Mouse (Mus musculus) heart, embryonic 10.5 days (tissue): ENCODE measurements around the gene Myo18b. TPM values are rescaled to one million over a fixed set of nuclear protein-coding genes. Genes with fewer than 3 reads are reported as not detected.

Experiments used
- DNase-seq: peaks from one replicate; pipeline ENCODE4 v3.0.0-alpha.2; 2017; ENCODE audit warnings: low spot score
- H3K27ac ChIP-seq: fragments of 300-500 bp; sonication (generic); 2 replicates; pipeline ENCODE4 v1.5.1; 2016; ENCODE audit warnings: mild to moderate bottlenecking
- H3K27me3 ChIP-seq: fragments of 300-500 bp; sonication (generic); 2 replicates; pipeline ENCODE4 v1.6.1; 2016; ENCODE audit warnings: mild to moderate bottlenecking; ENCODE audit not compliant: poor library complexity, insufficient read depth, severe bottlenecking
- H3K36me3 ChIP-seq: fragments of 300-500 bp; sonication (generic); 2 replicates; pipeline ENCODE4 v1.6.1; 2016; ENCODE audit warnings: mild to moderate bottlenecking, moderate library complexity
- H3K4me1 ChIP-seq: fragments of 300-500 bp; sonication (generic); 2 replicates; pipeline ENCODE4 v1.6.1; 2016; ENCODE audit warnings: mild to moderate bottlenecking
- H3K4me3 ChIP-seq: fragments of 300-500 bp; sonication (generic); 2 replicates; pipeline ENCODE4 v1.5.1; 2016; ENCODE audit warnings: mild to moderate bottlenecking, moderate library complexity
- H3K9me3 ChIP-seq: fragments of 300-500 bp; sonication (generic); 2 replicates; pipeline ENCODE4 v1.6.1; 2016; ENCODE audit warnings: mild to moderate bottlenecking, moderate library complexity
- WGBS: fragments of 180-500 bp; shearing (Covaris S2); methylation state at CpG from one replicate; pipeline ENCODE4 v1.1.7; 2016; 5-methylcytosine and 5-hydroxymethylcytosine counted together
- polyA plus RNA-seq: library from polyadenylated mRNA; unstranded; fragments of >200 nt; fragmentation: Nextera tagmentation; extraction: Ambion mirVana; gene quantifications from 2 replicates; pipeline ENCODE4 v1.2.1, GENCODE M21; 2016

Myo18b gene
- polyA plus RNA-seq, result 17.0 and 28.0 TPM in 2 replicates

DNA sequence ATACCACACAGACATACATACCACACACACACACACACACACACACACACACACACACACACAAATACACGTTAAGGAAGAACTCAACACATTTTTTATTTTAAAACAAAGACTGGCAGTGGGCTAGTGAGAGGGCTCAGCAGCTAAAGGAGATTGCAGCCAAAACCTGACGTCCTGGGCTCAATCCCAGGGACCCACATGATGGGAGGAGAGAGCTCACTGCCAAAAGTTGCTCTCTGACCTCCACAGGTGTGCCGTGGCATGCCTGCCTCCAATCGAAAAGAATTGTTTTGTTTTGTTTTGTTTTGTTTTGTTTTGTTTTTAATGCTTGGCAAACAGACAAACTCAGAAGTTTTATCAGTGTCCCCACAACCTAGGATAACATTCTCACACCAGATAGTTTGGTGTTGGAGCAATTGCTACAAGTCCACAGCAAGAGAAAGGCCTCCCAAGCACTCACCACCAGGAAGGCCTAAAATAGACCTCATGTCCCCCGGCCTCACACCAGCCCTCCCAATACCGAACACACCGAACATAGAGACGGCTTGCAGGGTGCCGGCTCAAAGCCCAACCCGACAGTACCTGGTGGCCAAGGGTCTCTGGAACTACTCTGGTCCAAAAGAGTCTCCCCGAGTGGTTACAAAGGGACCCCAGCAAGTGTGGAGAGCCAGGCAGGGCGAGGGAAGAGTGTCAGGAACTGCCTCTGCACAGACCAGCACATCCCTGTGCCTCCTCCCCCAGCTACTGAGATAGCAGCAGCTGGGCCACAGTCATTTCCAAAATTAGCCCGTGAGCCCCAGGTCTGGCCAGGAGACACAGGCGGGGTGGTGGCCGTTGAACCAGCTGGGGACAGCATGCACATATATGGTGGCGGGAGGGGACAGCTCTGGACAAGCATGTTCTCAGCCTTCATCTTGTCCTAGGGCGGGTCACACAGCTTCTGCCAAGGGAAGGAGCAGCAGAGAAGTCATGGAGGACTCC is at the start of gene Myo18b:
TSS of gene Myo18b (minus strand) at position 689 of the 981 bp plus-strand sequence.
- peak within 1 kb of the TSS; percentile 94 for H3K27ac ChIP-seq
- H3K9me3 ChIP-seq, result no peaks in the 10 kb centered on the region
- peaks cover 14% of the 10 kb centered on the region for H3K36me3 ChIP-seq
- DNase-seq, result peak; percentile 94
- 34% methylated on average over 17 of the region's 17 CpGs for WGBS
- peak within 1 kb of the TSS; percentile 60 for H3K4me3 ChIP-seq
- no peaks in the 10 kb centered on the region for H3K27me3 ChIP-seq
- H3K4me1 ChIP-seq, result peaks cover 27% of the 10 kb centered on the region; the same call in 1 of the 2 replicates

DNA sequence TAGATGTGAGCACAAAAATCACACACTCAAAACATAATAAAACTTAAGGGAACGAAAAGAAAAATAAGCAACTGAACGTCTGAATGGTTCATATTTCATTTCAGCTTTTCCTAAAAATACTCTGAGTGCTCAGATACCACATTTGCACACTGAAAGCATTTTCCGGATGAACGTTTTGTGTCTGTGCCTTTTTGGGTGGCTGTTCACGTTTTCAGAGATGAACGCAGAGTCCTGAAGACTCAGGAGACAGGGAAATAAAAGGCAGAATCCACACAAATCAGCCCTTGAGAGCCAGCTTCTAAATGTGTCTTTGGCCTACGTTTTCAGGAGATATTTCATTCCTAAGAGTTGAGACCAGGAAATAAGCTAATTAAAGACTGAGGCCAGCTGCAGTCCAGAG is 49.8 kb upstream of the Myo18b start:
- Histone ChIP-seq H3K27ac (no peak overlapping the region), H3K36me3 (peaks cover 30% of the 10 kb centered on the region), H3K9me3 (no peaks in the 10 kb centered on the region), H3K27me3 (no peaks in the 10 kb centered on the region), H3K4me1 (peaks cover 3% of the 10 kb centered on the region; the same call in 1 of the 2 replicates), H3K4me3 (no peak overlapping the region)
- DNase-seq, result no peak
- 84% methylated on average over 7 of the region's 7 CpGs for WGBS

DNA sequence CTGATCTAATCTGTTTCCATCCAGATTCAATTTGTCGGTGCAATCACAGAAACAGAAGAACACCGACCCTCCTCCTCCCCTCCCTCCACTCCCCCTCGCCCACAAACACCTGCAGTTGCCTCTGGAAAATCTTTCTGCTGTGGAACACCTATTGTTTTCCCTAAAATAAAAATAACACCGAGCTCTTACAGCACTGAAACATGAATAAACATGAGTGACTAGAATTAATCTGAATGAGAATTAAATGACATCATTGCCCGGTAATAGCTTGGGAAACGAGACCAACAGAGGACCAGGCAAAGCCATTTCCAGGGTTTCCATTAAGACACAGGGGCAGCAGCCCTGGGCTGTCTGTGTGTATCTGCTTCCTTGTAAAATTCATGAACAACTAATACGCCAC is 46.1 kb upstream of the Myo18b start:
- no peak for DNase-seq
- Histone ChIP-seq H3K27ac (no peak overlapping the region), H3K9me3 (no peaks in the 10 kb centered on the region), H3K4me1 (peaks cover 17% of the 10 kb centered on the region), H3K36me3 (peaks cover 45% of the 10 kb centered on the region), H3K27me3 (no peaks in the 10 kb centered on the region), H3K4me3 (no peak overlapping the region)
- WGBS, result 77% methylated on average over 7 of the region's 7 CpGs

DNA sequence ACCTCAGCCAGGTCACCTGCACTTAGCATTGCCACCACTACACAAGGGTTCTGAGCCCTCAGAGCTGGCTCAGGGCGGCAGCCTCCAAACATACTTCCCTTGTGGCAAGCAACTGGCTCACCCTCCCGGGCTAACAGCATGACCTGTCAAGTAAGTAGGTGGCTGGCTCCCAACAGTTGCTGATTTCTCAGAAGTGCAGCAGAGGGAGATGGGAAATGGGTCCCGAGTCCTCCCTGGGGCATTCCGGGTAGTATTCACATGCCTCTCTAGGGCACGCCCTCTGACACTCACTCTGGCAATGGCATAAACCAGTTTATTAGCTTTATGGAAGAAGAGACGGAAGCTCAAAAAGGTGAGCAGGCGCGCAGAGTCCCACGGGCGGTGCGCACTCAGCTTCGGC is 44.8 kb upstream of the Myo18b start:
- Histone ChIP-seq H3K27ac (no peak overlapping the region), H3K4me1 (peaks cover 29% of the 10 kb centered on the region), H3K9me3 (no peaks in the 10 kb centered on the region), H3K27me3 (no peaks in the 10 kb centered on the region), H3K4me3 (no peak overlapping the region), H3K36me3 (peaks cover 38% of the 10 kb centered on the region)
- DNase-seq, result no peak
- WGBS, result 89% methylated on average over 12 of the region's 12 CpGs

DNA sequence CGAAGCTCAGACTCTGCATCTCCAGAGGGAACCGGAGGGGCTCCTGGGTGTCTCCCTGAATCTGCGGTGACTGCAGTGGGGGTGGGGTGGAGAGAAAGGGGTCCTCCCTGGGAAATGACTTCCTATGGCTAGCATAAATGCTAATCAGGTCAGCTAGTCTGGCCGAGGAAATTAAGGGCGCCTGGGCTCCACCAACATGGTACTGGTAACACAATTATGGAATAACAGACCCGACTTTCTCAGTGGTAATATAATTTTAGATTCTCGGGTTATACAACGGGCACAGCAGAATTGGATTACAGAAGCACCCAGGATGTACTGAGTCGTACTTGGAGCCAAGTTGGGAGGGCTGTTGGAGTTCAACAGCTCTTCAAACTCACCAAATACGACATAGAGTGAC is 40.5 kb upstream of the Myo18b start:
- no peaks in the 10 kb centered on the region for H3K9me3 ChIP-seq
- 70% methylated on average over 10 of the region's 10 CpGs for WGBS
- peaks cover 27% of the 10 kb centered on the region for H3K36me3 ChIP-seq
- H3K27me3 ChIP-seq, result no peaks in the 10 kb centered on the region
- H3K27ac ChIP-seq, result peak overlapping the region; percentile 48
- H3K4me1 ChIP-seq, result peaks cover 61% of the 10 kb centered on the region
- H3K4me3 ChIP-seq, result no peak overlapping the region
- DNase-seq, result no peak

DNA sequence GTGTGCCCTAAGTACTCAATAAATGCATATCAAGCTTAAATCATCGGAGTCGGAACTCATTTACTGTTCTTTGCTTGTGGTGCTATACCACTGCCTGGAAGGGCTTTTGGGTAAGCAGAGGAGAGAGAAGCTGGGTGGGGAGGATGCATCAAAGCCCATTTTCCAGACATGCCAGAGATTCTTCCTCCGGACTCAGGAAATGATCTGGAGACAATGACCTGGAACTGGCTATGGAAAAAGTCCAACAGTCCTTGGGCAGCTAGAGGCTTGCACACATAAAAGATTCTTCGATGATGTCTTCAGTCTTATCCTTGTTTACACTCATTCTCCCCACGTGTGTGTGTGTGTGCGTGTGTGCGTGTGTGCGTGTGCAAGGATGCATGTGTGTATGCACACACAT is 39.3 kb upstream of the Myo18b start:
- Histone ChIP-seq H3K27ac (no peak overlapping the region), H3K9me3 (no peaks in the 10 kb centered on the region), H3K27me3 (no peaks in the 10 kb centered on the region), H3K4me3 (no peak overlapping the region), H3K4me1 (peaks cover 57% of the 10 kb centered on the region), H3K36me3 (peaks cover 17% of the 10 kb centered on the region)
- no peak for DNase-seq
- 85% methylated on average over 8 of the region's 8 CpGs for WGBS

DNA sequence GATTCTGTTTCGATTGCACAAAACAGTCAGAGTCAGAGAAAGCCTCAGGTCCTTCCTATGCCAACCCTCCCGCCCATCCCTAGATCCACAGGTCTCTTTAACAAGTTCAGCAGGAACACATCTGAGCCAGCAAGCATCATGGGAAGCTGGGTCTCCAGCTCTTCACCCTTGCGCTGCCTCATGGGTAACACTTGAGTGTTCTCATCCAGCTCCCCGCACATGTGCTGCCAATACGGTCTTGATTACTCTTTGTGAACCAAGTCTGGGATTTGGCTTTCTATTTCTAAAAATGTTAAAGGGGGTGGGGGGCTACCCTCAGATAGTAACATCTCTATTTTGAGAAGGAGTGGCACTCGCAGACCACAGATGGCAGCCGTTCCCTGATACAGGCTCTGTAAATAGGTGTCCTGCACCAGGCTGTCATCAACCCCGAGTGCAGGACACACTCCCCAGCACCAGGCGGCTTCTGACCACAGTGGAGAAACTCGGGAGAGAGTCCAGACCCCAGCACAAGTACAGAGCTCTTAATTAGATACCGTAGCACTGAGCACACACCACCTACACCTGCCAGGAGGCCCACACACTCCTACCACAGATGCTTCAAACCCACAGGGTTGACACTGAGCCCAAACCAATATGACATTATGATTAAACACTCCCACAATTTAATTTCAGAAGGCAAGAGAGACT is 36.9 kb upstream of the Myo18b start:
- no peaks in the 10 kb centered on the region for H3K9me3 ChIP-seq
- 46% methylated on average over 11 of the region's 11 CpGs for WGBS
- H3K27ac ChIP-seq, result peak overlapping the region; percentile 72

DNA sequence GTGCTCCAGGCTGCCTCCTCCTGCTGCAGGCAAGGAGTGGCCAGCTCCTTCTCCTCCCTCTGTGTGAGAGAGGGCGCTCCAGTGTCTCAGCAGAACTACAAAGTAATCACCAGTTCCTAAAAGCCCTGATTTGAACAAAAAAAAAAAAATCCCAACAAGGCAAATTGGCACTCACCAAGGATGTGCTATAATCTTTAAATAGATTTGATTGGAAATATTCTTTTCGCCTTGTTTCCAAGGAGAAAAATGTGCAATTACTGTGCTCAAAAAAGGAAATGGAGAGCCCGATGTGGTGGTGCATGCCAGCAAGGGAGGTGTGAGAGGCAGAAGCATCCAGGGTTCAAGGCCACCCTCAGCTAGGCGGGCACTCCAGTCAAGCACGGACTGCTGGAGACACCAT is 35.7 kb upstream of the Myo18b start:
- Histone ChIP-seq H3K27ac (peak overlapping the region; percentile 72; the same call in 1 of the 2 replicates), H3K4me3 (no peak overlapping the region)

More for the DNA sequence above, 36.9 kb upstream of the Myo18b start:
- Histone ChIP-seq H3K4me3 (peak overlapping the region; percentile 8; the same call in 1 of the 2 replicates), H3K4me1 (peaks cover 59% of the 10 kb centered on the region), H3K27me3 (no peaks in the 10 kb centered on the region), H3K36me3 (peaks cover 5% of the 10 kb centered on the region)
- DNase-seq, result peak; percentile 87

DNA sequence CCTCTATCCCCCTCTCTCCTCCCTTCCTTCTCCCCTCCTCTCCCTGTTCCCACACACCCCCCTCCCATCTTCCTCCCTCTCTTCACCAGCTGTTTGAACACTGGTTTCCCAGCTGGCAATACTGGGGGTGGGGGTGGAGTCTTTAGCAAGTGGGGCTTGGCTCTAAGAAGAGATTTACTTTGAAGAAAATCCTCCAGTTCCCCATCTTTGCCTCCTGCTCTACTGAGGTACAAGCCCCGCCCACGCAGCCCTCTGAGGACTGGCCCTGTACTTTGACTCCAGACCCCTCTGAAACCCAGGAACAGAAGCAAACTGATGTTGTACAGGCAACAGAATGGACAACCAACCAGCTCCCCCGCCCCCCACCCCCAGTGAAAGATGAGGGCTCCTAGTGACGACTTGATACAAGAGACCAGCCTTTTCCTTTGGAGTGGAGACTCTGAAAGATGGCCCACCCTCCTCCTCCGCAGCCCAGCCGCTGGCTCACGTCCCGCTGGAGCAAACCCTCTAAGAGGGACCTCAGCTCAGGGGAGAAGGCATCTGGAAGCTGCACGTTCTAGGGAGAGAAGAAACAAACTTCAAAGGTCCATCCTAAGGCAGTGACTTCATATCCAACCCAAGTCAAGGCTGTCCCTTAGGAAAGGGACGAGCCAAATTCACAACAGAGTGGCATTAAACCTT is 32.2 kb upstream of the Myo18b start:
- H3K4me1 ChIP-seq, result peaks cover 40% of the 10 kb centered on the region
- no peaks in the 10 kb centered on the region for H3K9me3 ChIP-seq
- no peaks in the 10 kb centered on the region for H3K27me3 ChIP-seq
- H3K27ac ChIP-seq, result peak overlapping the region; percentile 7; the same call in 1 of the 2 replicates
- DNase-seq, result no peak
- H3K36me3 ChIP-seq, result peaks cover 9% of the 10 kb centered on the region; the same call in 1 of the 2 replicates
- WGBS, result 45% methylated on average over 10 of the region's 10 CpGs
- H3K4me3 ChIP-seq, result no peak overlapping the region

More for the DNA sequence above, 35.7 kb upstream of the Myo18b start:
- Histone ChIP-seq H3K36me3 (peaks cover 6% of the 10 kb centered on the region), H3K27me3 (no peaks in the 10 kb centered on the region), H3K4me1 (peaks cover 55% of the 10 kb centered on the region), H3K9me3 (no peaks in the 10 kb centered on the region)
- WGBS, result 79% methylated on average over 5 of the region's 5 CpGs
- no peak for DNase-seq

DNA sequence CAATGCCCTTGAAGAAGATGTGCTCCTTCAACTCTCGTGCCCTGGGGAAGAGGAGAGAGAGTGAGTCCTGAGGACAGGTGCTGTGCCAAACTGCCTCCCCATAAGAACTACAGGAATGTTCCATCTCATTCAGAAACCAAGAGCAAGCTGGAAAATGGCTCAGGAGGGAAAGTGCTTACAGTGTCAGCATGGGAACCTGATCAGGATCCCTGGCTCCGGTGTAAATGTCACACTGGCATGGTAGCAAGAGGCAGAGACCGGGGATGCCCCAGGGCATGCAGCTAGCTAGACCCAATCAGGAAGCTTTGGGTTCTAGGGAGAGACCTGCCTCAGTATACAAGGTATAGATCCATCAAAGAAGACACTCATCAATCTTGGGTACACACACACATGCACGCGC is 29.3 kb upstream of the Myo18b start:
- DNase-seq, result no peak
- Histone ChIP-seq H3K27ac (no peak overlapping the region), H3K4me3 (no peak overlapping the region), H3K36me3 (peaks cover 9% of the 10 kb centered on the region; the same call in 1 of the 2 replicates), H3K27me3 (no peaks in the 10 kb centered on the region), H3K9me3 (no peaks in the 10 kb centered on the region), H3K4me1 (peaks cover 35% of the 10 kb centered on the region)
- 93% methylated on average over 5 of the region's 5 CpGs for WGBS

DNA sequence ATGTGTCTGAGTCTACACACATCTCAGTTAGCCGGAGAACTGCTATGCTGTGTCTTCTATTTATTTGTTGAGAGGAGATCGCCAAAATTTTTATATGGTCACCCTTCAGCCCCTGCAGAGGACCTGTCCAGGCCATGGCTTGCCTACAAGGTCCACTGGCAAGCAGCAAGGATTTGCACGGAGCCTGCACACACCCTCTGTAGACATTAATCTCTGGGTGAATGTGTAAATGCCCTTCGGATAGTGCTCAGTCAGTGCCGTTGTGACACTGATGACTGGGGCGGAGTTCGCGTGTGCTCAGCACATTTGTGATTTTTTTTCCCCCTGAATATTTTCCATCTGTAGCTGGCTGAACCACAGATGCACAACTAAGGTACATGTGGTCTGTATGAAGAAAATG is 28.6 kb upstream of the Myo18b start:
- no peak overlapping the region for H3K27ac ChIP-seq
- no peak for DNase-seq
- no peak overlapping the region for H3K4me3 ChIP-seq
- H3K4me1 ChIP-seq, result peaks cover 38% of the 10 kb centered on the region
- H3K36me3 ChIP-seq, result peaks cover 9% of the 10 kb centered on the region; the same call in 1 of the 2 replicates
- no peaks in the 10 kb centered on the region for H3K9me3 ChIP-seq
- no peaks in the 10 kb centered on the region for H3K27me3 ChIP-seq
- WGBS, result 86% methylated on average over 8 of the region's 8 CpGs

DNA sequence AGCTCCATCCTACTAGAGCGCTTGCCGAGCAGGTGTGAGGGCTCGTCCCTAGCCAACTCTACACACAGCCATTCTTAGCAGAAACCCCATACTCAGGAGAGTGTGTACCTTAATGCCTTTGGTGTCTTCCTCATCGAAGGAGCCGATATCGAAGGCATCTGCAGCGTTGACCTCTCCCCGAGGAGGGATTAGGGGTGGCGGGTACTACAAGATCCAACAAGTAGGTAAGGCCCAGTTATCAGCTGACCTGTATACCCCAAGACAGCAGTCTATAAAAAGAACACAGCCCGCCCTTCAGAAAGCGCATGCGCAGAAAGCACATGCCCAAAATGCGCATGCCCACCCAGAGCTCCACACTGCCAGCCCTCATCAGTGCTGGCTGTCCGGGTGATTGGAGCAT is 27.7 kb upstream of the Myo18b start:
- H3K27ac ChIP-seq, result peak overlapping the region; percentile 73; the same call in 1 of the 2 replicates
- peaks cover 42% of the 10 kb centered on the region for H3K4me1 ChIP-seq
- peaks cover 9% of the 10 kb centered on the region; the same call in 1 of the 2 replicates for H3K36me3 ChIP-seq
- H3K27me3 ChIP-seq, result no peaks in the 10 kb centered on the region
- 86% methylated on average over 14 of the region's 14 CpGs for WGBS
- H3K4me3 ChIP-seq, result no peak overlapping the region
- DNase-seq, result no peak
- H3K9me3 ChIP-seq, result no peaks in the 10 kb centered on the region
